Mouse (Mus musculus): ENCODE measurements around the gene Thbs4.

Thbs4 gene

GRCm38 (mm10) chr13:92708466-92708865 is 86.2 kb downstream of the Thbs4 start:
- TF ChIP-seq GATA4 (IDR thresholded peaks at IDR 0.05; ENCODE audit: insufficient replicate concordance, low read length), result no peak

GRCm38 (mm10) chr13:92707941-92708340 is 86.7 kb downstream of the Thbs4 start:
- TF ChIP-seq GATA4 (IDR thresholded peaks at IDR 0.05; ENCODE audit: insufficient replicate concordance, low read length), result no peak

- TF ChIP-seq GATA4 (IDR thresholded peaks at IDR 0.05; ENCODE audit: insufficient replicate concordance, low read length), result no peak
These were observed 88.1 kb downstream of the Thbs4 start for GRCm38 (mm10) chr13:92706342-92707061.

GRCm38 (mm10) chr13:92705016-92705535 is 89.5 kb downstream of the Thbs4 start:
- TF ChIP-seq GATA4 (IDR thresholded peaks at IDR 0.05; ENCODE audit: insufficient replicate concordance, low read length), result no peak

GRCm38 (mm10) chr13:92704189-92704588 is 90.4 kb downstream of the Thbs4 start:
- no peak for TF ChIP-seq GATA4 (IDR thresholded peaks at IDR 0.05; ENCODE audit: insufficient replicate concordance, low read length)

GRCm38 (mm10) chr13:92703241-92704027 is 91.2 kb downstream of the Thbs4 start:
- no peak for TF ChIP-seq GATA4 (IDR thresholded peaks at IDR 0.05; ENCODE audit: insufficient replicate concordance, low read length)

GRCm38 (mm10) chr13:92702035-92702434 is 92.6 kb downstream of the Thbs4 start:
- TF ChIP-seq GATA4 (IDR thresholded peaks at IDR 0.05; ENCODE audit: insufficient replicate concordance, low read length), result no peak

Measured in liver, adult (tissue).